Mouse (Mus musculus) small intestine, adult 2 months (tissue): Measurements from ENCODE around the gene Abi3. TPM values are rescaled to one million over a fixed set of nuclear protein-coding genes. Genes with fewer than 3 reads are reported as not detected.

Source experiments
- H3K27ac ChIP-seq: fragments of 200-500 bp; 2 replicates; pipeline ENCODE4 v1.5.1; 2012; ENCODE audit warnings: low read depth, low read length, control low read depth, inconsistent platforms; ENCODE audit not compliant: insufficient read depth
- H3K27me3 ChIP-seq: fragments of 200-500 bp; 2 replicates; pipeline ENCODE4 v1.6.1; 2012; ENCODE audit warnings: mild to moderate bottlenecking, moderate library complexity, low read length, inconsistent platforms; ENCODE audit not compliant: control insufficient read depth, insufficient read depth
- H3K36me3 ChIP-seq: fragments of 200-500 bp; 2 replicates; pipeline ENCODE4 v1.6.1; 2012; ENCODE audit warnings: mild to moderate bottlenecking, low read length, control low read depth, inconsistent platforms; ENCODE audit not compliant: control insufficient read depth, insufficient read depth
- H3K4me1 ChIP-seq: fragments of 200-500 bp; 2 replicates; pipeline ENCODE4 v1.6.1; 2012; ENCODE audit warnings: low read length, inconsistent platforms, mixed read lengths; ENCODE audit not compliant: control insufficient read depth, insufficient read depth, insufficient read length
- H3K4me3 ChIP-seq: fragments of 200-500 bp; 2 replicates; pipeline ENCODE4 v1.5.1; 2012; ENCODE audit warnings: low read depth, mild to moderate bottlenecking, control low read depth, inconsistent platforms, low read length, moderate library complexity
- CTCF ChIP-seq: fragments of 200-500 bp; IDR thresholded peaks from 2 replicates; pipeline ENCODE4 v1.5.1; 2012; ENCODE audit warnings: low read depth, mild to moderate bottlenecking, control low read depth, inconsistent platforms, low read length, moderate library complexity, mixed read lengths; ENCODE audit not compliant: insufficient replicate concordance, insufficient read length; ENCODE audit errors: extremely low read depth
- POLR2A ChIP-seq: fragments of 200-500 bp; IDR thresholded peaks from 2 replicates; pipeline ENCODE4 v1.6.1; 2012; ENCODE audit warnings: low read depth, mild to moderate bottlenecking, control low read depth, inconsistent platforms, low read length, moderate library complexity
- WGBS: fragments of 180-500 bp; shearing (Covaris S2); methylation state at CpG from one replicate; pipeline ENCODE4 v1.1.7; 2018; 5-methylcytosine and 5-hydroxymethylcytosine counted together
- polyA plus RNA-seq: library from polyadenylated mRNA; depleted of rRNA; stranded (reverse); fragments of >200 nt; gene quantifications from 2 replicates; pipeline ENCODE4 v1.2.3, GENCODE M21; 2012

Abi3 gene
- polyA plus RNA-seq, 1 experiment, result 73.5 TPM

DNA sequence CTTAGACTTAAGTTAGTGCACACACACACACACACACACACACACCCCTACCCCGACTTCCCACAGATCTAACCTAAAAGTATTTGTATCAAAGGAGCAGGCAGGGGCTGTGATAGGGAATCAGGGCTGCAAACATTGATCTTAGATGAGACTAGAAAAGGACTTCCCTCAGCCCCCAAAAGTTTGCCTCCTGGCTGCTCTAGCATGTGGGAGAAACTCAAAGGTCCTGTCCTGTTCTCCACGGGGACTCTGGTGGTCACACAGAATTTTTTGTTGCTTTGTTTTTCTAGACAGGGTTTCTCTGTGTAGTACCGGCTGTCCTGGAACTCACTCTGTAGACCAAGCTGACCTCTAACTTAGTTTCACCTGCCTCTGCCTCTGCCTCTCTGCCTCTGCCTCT is 16.7 kb downstream of the Abi3 start:
- WGBS, result 60% methylated on average over 3 of the region's 3 CpGs
- peak overlapping the region; percentile 28; the same call in 1 of the 2 replicates for H3K4me3 ChIP-seq

GRCm38 (mm10) chr11:95824877-95825243 is 17.4 kb downstream of the Abi3 start:
- H3K4me3 ChIP-seq, result peak overlapping the region; percentile 84
- H3K27me3 ChIP-seq, result no peaks in the 10 kb centered on the region
- peaks cover 25% of the 10 kb centered on the region for H3K4me1 ChIP-seq
- no peaks in the 10 kb centered on the region for H3K36me3 ChIP-seq
- TF ChIP-seq POLR2A, result no peak; the same call in 1 of the 2 replicates
- TF ChIP-seq CTCF, result no peak
- peak overlapping the region; percentile 94 for H3K27ac ChIP-seq
- WGBS, result 9% methylated on average over 11 of the region's 11 CpGs

More for the DNA sequence above, 16.7 kb downstream of the Abi3 start:
- TF ChIP-seq CTCF, result no peak
- no peak for TF ChIP-seq POLR2A
- peaks cover 29% of the 10 kb centered on the region for H3K4me1 ChIP-seq
- H3K27ac ChIP-seq, result peak overlapping the region; percentile 94
- no peaks in the 10 kb centered on the region for H3K27me3 ChIP-seq
- H3K36me3 ChIP-seq, result 0 out of 2 replicates have a peak, but pooled peaks cover 3% of the 10 kb centered on the region

DNA sequence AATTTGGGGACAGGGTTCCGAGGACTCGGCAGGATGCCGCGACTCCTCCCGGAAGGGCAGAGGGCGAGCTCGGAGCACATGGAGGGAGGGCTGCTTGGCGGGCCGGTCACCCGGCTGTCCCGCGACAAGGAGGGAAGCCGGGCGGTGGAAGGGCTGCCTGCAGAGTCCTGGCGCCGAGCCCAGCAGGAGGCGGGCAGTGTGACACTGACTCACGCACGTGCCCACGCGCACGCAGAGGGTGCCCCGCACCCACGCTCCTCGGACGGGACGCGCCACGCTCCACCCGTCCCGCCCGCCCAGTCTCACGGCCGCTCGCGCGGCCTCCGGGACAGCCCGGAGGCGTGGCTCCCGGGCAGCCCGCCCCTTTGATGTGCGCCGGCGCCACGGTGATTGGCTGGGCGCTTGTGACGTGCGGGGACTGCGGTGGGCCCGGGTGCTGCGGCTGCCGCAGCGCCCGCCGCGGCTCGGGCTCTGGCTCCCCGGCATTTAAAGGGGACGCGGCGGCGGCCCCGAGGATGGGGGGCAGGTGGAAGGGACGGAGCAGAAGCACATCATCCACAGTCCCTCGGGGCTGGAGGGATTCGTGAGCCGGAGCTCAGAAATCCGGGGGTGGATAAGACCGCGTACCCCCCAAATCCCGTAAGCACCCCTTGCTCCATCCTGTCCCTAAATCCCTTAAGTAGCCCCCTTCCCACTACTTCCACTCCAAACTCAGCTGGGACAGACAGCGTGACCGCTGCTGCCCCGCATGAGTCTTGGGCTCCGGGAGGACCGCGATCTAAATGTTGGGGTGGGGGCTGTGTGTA is 18.0 kb downstream of the Abi3 start, which contains the start of gene Phospho1:
TSS of gene Phospho1 (plus strand) at position 429 of the 806 bp plus-strand sequence.
- Histone ChIP-seq H3K27me3 (no peaks in the 10 kb centered on the region), H3K4me3 (peak within 1 kb of the TSS; percentile 84), H3K4me1 (peaks cover 22% of the 10 kb centered on the region; the same call in 1 of the 2 replicates), H3K27ac (peak within 1 kb of the TSS; percentile 94), H3K36me3 (no peaks in the 10 kb centered on the region)
- TF ChIP-seq POLR2A (peak; percentile 68), CTCF (no peak)
- under 1% methylated on average over 74 of the region's 78 CpGs for WGBS

- H3K4me1 ChIP-seq, result peaks cover 17% of the 10 kb centered on the region; the same call in 1 of the 2 replicates
- WGBS, result 94% methylated on average over 4 of the region's 4 CpGs
- no peak overlapping the region for H3K4me3 ChIP-seq
- no peaks in the 10 kb centered on the region for H3K27me3 ChIP-seq
- no peak for TF ChIP-seq POLR2A
- TF ChIP-seq CTCF, result no peak
- H3K27ac ChIP-seq, result no peak overlapping the region
- H3K36me3 ChIP-seq, result no peaks in the 10 kb centered on the region
These were observed 19.8 kb downstream of the Abi3 start for GRCm38 (mm10) chr11:95822437-95822836.

- TF ChIP-seq CTCF (no peak), POLR2A (no peak)
- Histone ChIP-seq H3K27ac (peak overlapping the region; percentile 87), H3K36me3 (no peaks in the 10 kb centered on the region), H3K4me1 (peaks cover 17% of the 10 kb centered on the region; the same call in 1 of the 2 replicates), H3K4me3 (no peak overlapping the region), H3K27me3 (no peaks in the 10 kb centered on the region)
- 61% methylated on average over 3 of the region's 3 CpGs for WGBS
These were observed 20.8 kb downstream of the Abi3 start for GRCm38 (mm10) chr11:95821511-95821910.

DNA sequence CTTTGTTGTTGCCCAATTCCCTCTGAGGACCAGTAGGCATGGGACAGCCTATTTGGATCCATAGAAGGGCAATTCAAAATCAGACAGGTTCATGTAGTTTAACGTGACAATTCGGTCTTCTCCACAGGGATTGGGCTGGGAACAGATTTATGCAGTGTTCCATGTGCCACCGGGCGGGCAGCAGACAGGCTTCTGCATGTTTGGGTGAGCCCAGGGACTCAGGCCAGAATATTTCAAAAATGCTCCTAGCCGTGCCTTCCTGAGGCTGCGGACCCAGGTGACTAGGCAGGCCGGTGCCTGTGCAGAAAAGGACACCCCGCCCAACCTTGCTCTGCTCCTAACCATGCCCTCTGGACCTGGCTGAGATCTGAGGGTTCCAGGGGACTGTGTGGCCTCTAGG is 23.1 kb downstream of the Abi3 start:
- Histone ChIP-seq H3K27ac (peak overlapping the region; percentile 69), H3K27me3 (no peaks in the 10 kb centered on the region), H3K4me1 (peaks cover 17% of the 10 kb centered on the region; the same call in 1 of the 2 replicates), H3K36me3 (no peaks in the 10 kb centered on the region), H3K4me3 (no peak overlapping the region)
- 48% methylated on average over 8 of the region's 8 CpGs for WGBS
- TF ChIP-seq POLR2A (no peak), CTCF (no peak)

DNA sequence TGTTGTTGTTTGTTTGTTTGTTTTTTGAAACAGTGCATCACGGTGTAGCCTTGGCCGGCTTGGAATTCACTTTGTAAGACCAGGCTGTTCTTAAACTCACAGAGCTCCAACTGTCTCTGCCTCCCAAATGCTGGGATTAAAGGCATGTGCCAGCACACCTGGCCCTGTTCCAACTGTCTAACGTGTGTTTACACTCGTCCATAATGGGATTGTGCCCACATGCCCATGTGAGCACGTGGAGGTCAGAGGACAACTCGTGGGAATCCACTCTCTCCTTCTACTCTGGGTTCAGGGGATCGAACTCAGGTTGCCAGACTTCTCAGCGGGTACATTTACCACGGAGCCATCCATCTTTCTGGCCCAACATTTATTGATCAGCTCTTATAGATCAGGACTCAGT is 26.9 kb downstream of the Abi3 start:
- H3K27me3 ChIP-seq, result no peaks in the 10 kb centered on the region
- TF ChIP-seq POLR2A (no peak), CTCF (no peak)
- no peak overlapping the region for H3K27ac ChIP-seq
- no peaks in the 10 kb centered on the region for H3K36me3 ChIP-seq
- no peak overlapping the region for H3K4me3 ChIP-seq
- peaks cover 9% of the 10 kb centered on the region; the same call in 1 of the 2 replicates for H3K4me1 ChIP-seq
- 50% methylated on average over 9 of the region's 9 CpGs for WGBS
